Mouse (Mus musculus): Measurements from ENCODE around the gene Bpnt1.

- TF ChIP-seq CTCF (IDR thresholded peaks at IDR 0.05; ENCODE audit: low read depth) (0 out of 2 replicates have a peak, but pooled peaks have one; percentile 2), EP300 (IDR thresholded peaks at IDR 0.05; ENCODE audit: low read depth) (no peak)
Measured at GRCm38 (mm10) chr1:185285171-185285570, 46.8 kb upstream of the Bpnt1 start.

Data from heart, postnatal 0 days (tissue).